Mouse (Mus musculus): ENCODE data around the gene Pkhd1.
"Not testable (repeated sequence)": the region's sequence is repeated elsewhere in the genome, so short reads cannot be mapped to it uniquely, and the experiment has no call there.

Pkhd1 gene

DNA sequence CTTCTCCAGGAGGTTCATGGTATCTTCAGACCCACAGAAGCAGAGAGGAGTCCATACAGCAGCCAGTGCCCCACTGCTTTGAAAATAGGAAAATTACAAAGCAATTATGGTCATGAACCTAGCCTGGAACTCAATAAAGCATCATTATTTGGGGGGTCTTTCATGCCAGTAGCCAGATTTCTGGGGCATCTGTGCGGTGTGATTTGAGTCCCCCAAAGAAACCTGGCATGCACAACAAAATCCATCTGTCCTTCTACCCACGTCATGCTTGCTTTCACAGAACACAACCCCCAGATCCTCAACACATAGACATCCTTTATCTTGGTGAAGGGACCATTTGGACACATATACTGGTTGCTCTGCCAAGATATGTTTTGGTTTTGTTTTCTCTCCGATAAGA is 316.2 kb downstream of the Pkhd1 start:
- no peak for DNase-seq (ENCODE audit: low spot score in 2 of 2)

GRCm38 (mm10) chr1:20288696-20289095 is 329.2 kb downstream of the Pkhd1 start:
- DNase-seq (ENCODE audit: low spot score in 2 of 2) = no peak

DNA sequence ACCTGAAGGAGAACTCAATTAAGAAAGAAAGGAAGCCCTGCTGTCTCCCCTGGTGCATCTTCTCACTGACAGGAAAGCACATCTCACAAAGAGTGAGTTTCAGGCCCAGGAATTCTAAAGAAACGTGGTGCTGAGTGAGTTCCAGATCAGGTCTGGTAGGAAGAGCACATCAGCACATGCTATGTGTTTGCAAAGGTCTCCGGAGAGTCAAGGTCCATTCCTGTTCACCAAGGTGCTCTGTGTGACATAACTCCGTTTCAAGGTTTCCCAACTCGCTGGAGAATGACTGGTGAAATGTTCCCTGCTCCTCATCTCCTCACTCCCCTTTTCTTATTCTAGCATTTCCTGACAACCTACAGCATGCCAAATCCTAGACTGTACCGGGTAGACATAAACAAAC is 357.5 kb downstream of the Pkhd1 start:
- no peak for DNase-seq (ENCODE audit: low spot score in 2 of 2)

DNA sequence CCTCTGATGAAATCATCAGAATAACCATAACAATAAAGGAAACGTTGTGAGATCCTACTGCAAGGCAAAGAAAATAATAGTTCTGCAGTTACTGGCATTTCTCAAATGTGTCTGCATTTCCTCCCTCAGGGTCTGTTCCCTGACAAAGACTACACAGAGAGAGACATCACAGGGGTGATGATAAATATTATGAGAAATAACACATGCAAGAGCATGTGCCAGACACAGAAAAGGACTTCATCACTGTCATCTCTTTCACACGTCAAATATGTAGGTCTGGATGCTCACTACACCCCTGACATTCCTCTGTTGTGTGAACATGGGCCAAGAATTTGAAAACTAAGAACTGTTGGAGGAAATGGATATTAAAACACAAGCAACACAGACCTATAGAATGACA is 369.7 kb downstream of the Pkhd1 start:
- DNase-seq (ENCODE audit: low spot score in 2 of 2) = no peak

DNA sequence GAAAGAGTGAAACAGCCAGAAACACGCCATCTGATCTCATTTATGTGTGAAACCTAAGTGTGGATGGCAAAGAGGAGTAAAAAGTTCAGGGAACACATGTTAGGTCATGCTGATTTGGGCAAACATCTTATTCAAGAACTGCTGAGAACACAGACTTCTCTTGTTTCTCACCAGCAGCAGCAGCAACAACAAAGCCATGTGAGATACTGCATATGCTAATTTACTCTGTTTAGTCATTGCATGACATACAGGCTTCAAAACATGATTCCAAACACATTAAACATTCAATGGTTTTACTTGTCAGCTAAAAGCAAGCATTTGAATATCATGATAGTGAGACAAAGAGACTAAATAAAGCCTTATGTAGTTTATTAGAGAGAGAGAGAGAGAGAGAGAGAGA is 401.2 kb downstream of the Pkhd1 start:
- DNase-seq (ENCODE audit: low spot score in 2 of 2) = no peak

DNA sequence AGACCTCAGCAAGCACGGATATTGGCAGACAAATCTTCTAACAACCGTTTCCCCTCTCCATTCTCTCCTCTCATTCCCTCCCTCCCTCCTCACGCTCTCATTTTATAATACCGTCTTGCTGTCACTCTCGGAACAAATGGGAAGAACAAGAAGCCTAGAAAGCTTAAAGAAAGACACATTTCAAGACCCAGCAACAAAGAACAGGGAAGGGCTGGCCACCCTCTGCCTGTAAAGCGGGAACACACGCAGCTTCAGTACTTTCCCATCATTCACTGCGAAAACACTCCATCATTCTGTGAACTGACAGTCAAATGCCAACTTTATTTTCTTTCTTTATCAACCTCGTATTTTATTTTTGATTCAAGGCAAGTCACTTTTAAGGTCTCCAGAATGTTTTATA is 427.4 kb downstream of the Pkhd1 start:
- no peak for DNase-seq (ENCODE audit: low spot score in 2 of 2)

DNA sequence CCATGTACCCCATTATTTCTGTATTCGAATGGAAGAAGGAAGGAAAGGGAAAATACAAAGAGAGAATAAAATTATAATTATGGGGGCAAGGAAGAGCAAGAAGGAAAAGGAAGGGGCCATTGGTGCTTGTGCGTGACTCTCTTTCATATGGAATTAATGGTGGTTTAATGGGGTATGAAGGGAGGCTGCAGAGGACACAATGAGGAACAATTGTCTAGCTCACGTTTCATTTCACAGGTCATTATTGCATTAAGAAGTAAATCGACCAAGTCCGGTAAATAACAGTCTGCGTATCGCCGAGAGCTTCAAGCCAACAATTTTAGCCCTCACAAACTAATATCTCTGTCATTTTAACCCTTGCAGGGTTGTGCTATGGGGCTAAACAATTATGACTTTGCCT is 437.7 kb downstream of the Pkhd1 start:
- no peak for DNase-seq (ENCODE audit: low spot score in 2 of 2)

DNA sequence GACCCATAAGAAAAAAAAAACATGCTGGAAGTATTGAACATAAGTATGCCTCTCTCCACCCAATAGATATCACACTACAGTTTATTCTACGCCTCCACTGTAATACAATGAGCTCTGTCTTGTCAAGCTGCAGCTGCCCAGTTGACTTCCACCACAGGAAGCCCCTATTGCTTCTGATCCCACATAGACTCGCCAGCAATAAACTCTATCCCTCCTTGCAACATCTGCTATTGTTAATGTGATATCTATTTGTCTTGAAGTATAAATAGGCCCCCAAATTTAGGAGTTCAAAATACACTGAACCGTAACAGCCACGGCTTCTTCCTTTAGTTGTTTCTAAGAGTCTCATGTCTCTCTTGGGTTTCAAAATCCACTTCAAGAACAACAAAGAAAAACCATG is 446.7 kb downstream of the Pkhd1 start:
- DNase-seq (ENCODE audit: low spot score in 2 of 2) = no peak

DNA sequence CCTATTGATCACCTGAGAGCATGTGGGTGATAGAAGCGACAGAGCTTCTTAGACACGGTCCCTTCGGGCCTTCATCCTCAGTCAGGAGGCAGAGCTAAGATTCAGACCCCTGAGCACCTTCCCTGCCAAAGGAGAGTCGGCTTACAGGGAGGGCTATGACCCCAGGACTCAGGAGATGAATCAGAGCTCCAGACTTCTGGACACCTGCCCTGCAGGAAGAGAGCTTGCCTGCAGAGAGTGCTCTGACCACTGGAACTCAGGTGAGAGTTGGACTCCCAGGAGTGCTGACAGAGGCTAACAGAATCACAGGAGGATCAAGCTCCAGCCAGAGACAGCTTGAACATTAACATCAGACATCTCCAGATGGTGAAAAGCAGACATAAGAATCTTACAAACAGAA is 467.2 kb downstream of the Pkhd1 start:
- not testable (repeated sequence) for DNase-seq (ENCODE audit: low spot score in 2 of 2)

DNA sequence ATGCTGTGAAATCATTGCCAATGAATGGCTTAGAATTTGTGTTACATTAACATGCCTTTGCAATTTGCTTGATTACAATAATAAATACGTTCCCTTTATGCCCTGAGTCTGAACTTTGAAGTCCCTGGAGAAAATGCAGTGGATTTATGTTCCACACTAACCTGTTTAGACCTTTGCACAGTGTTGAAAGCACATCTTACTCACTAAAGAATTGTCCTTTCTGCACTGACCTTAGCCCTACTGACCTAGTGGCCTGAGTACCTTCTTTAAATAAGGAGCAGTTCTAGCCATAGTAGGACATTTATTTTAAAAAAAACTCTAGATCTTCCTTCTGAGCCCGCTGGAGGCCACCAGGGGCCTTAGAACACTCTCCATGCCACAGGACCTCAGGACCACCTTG is 467.8 kb downstream of the Pkhd1 start:
- no peak for DNase-seq (ENCODE audit: low spot score in 2 of 2)

- no peak for DNase-seq (ENCODE audit: low spot score in 2 of 2)
Observed at GRCm38 (mm10) chr1:20136205-20136604, 481.7 kb downstream of the Pkhd1 start.

- no peak for DNase-seq (ENCODE audit: low spot score in 2 of 2)
Observed at GRCm38 (mm10) chr1:20135065-20135618, 482.7 kb downstream of the Pkhd1 start.

DNA sequence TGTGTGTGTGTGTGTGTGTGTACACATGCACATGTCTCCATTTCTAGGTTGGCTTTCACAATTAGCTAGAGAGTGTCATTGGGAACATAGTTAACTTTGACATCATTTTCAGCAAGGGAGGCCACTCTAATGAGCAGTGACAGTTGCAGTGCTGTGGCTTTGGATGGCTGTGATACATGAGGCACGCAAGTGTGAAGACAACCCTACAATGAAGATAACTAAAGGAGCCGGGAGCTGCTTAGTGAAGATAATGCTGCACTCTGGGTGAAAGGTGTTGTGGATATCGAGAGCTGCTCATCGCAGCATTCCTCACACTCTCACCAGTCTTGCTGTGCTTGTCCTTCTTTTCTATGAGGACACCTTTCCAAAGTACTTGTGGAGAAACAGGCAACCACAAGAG is 484.2 kb downstream of the Pkhd1 start:
- DNase-seq (ENCODE audit: low spot score in 2 of 2) = no peak

GRCm38 (mm10) chr1:20131786-20132596 is 485.9 kb downstream of the Pkhd1 start:
- DNase-seq (ENCODE audit: low spot score in 2 of 2) = no peak

DNA sequence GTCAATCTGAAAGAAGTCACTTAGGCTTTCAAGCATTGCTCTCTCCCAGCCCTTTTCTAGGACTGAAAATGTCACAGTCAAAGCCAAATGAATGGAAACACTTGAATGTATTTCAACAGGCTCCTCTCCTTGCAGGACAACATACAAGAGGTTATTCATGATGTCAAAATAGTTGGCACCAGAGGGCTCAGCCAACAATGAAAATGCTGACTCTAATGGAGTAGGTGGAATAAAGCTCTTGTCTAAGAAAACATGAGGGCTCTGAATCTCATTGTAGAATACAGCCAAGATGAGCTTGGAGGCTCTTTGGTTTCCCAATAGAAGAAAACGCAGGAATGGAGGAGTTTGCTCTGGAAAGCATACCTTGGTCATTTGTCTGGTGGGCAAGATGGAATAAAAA is 500.5 kb downstream of the Pkhd1 start:
- no peak for DNase-seq (ENCODE audit: low spot score in 2 of 2)

DNA sequence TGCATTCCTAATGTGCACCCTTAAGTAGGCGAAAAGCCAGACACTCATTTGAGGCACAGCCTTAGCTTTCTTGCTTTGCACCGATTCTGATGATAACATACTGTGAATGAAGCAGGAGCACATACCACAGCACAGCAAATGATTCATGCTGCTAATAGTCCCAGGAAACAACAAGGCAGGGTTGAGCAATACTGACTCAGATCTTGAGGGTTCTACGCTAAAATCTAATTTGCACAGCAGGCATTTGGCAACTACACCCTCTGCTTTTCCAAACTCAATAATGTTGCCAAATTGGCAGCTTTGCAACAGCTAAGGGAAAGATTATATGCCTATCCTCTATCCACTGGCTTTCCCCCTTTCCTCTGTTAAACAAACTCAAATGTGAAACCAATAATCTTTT is 548.1 kb downstream of the Pkhd1 start:
- DNase-seq (ENCODE audit: low spot score in 2 of 2) = peak; percentile 13 to 21

- peak; percentile 2 to 5 for DNase-seq (ENCODE audit: low spot score in 2 of 2)
Observed at GRCm38 (mm10) chr1:20058245-20058644, 559.6 kb downstream of the Pkhd1 start.

DNA sequence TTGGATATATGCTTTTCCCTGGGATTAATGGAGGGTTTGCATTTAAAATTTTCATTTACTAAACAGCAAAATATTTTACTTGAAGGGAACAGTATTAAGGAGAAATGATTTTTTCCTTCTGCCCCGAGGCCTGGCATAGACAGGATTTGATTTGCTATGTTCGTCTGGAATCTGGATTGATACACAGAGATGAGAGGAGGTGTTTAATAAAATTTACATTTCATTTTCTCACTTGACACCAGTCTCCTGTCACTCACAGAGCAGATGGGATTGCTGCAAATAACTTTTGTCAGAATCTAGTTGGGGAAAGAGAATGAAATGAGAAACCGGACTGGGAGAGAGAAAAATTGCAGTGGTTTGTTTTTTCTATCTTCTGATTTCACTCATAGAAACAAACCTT is 578.5 kb downstream of the Pkhd1 start:
- no peak for DNase-seq (ENCODE audit: low spot score in 2 of 2)

GRCm38 (mm10) chr1:20035277-20035676 is 582.6 kb downstream of the Pkhd1 start:
- no peak for DNase-seq (ENCODE audit: low spot score in 2 of 2)

DNA sequence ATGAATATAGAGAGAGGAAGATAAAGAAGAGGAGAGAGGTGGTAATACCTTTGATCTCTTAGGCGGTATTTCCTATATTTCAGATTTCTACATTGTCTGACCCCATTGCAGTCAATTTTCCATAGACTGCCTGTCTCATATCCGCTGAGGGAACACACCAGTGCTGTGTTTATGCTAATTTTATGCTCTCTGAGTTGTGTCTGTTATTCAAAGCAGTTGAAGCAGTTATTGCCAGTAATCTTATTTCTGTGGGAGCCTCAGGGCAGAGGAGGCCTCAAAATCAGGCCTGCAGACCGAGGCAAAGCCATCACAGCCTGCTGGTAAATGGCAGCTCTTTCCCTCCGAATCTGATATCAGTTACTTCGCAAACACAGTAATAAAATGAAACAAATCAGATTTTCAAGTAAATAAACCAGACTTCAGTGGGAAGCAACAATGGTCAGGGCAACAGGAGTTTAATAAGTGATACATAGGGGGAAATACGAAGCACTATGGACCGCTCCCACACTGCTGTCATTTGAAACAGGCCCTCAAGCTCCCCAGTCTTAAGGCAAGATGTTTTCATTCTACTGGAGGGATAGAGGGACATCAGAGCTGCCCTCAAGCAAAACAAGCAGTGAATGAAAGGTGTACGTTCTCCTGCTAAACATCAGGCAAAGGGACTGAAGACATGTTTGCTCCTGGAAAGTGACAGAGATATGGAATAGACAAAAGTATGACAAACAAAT is 599.5 kb downstream of the Pkhd1 start:
- no peak for DNase-seq (ENCODE audit: low spot score in 2 of 2)

GRCm38 (mm10) chr1:20017619-20018018 is 600.2 kb downstream of the Pkhd1 start:
- no peak for DNase-seq (ENCODE audit: low spot score in 2 of 2)

Measured in right cerebral cortex, adult 2 months (tissue).